16 mouse cellular contexts compared by ENCODE assay signal in the genomic region with DNA sequence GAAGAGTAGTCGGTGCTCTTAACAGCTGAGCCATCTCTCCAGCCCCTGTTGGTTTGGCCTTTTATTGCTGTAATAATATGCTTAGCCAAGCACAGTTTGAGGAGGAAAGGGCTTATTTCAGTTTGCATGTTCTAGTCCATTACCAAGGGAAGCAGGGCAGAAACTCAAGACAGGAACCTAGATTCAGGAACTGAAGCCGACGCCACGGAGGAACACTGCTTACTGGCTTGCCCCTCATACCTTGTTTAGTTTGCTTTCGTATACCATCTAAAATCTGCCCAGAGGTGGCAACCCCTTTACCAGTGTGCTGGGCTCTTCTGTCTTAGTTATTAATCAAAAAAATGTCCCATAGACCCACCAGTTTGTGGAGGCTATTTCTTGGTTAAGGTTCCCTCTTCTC. TPM values are rescaled to one million over a fixed set of nuclear protein-coding genes. Genes with fewer than 3 reads are reported as not detected.
"Had no signal": no experiment of that assay in that cellular context is flagged by ENCODE, and none has a peak within 500 bp of the region (broad histone marks: within the 10 kb centered on the region; RNA-seq: fewer than 3 reads in every experiment).

No protein-coding gene starts in this region.

- H3K4me3 ChIP-seq: liver, embryonic 13.5 days; megakaryocyte, embryonic 14.5 days had no signal

- H3K36me3 ChIP-seq: liver, embryonic 13.5 days had no signal

- H3K4me2 ChIP-seq: liver, embryonic 13.5 days; midbrain, embryonic 11.5 days had no signal

- H3K27me3 ChIP-seq: liver, embryonic 13.5 days had no signal

- DNase-seq: kidney, adult 18-20 months; kidney, adult 9 months; kidney, postnatal 14 days; kidney, postnatal 4 days; liver, embryonic 13.5 days; lung, adult 2 months; lung, postnatal 14 days; midbrain, embryonic 14.5 days; thymus, adult 18-20 months; thymus, postnatal 36 days had no signal

- H3K9ac ChIP-seq: liver, embryonic 13.5 days had no signal

- ATAC-seq: intestine, embryonic 16.5 days had no signal

- H3K27ac ChIP-seq: macrophage had no signal

RNA-seq across cellular contexts. Expression of a gene that starts 25.3 kb away (rescaled TPM):
- polyA plus RNA-seq: limb, embryonic 11.5 days; liver, embryonic 13.5 days; macrophage; spleen, adult 2 months had no signal
